Mouse (Mus musculus) layer of hippocampus, postnatal 25 days (tissue): ENCODE data around the gene Skil. TPM values are rescaled to one million over a fixed set of nuclear protein-coding genes. Genes with fewer than 3 reads are reported as not detected.
A peak's percentile ranks its signal among the peaks of the same experiment; 100 is the strongest.

ENCODE experiments used
- DNase-seq, 2 experiments: peaks; one replicate each; pipeline ENCODE4 v3.0.0; 2022; ENCODE audit warnings: mixed read lengths in 2 of 2, low spot score in 1 of 2; ENCODE audit errors: extremely low spot score in 1 of 2
- total RNA-seq, 2 experiments: library from RNA; stranded (reverse); gene quantifications; 2 replicates each; pipeline ENCODE4 v1.2.3; 2021

Skil gene
- total RNA-seq, result 10 to 100 TPM; 67.6 to 70.0 TPM

GRCm38 (mm10) chr3:31094531-31095178 is at the start of gene Skil:
TSS of gene Skil (plus strand) at chr3:31095058.
- DNase-seq, result peak; percentile 78 to 83

GRCm38 (mm10) chr3:31047263-31047662 is 47.6 kb upstream of the Skil start:
- DNase-seq, result no peak

- DNase-seq, result no peak
Observed at GRCm38 (mm10) chr3:31049087-31049486, 45.8 kb upstream of the Skil start.

DNA sequence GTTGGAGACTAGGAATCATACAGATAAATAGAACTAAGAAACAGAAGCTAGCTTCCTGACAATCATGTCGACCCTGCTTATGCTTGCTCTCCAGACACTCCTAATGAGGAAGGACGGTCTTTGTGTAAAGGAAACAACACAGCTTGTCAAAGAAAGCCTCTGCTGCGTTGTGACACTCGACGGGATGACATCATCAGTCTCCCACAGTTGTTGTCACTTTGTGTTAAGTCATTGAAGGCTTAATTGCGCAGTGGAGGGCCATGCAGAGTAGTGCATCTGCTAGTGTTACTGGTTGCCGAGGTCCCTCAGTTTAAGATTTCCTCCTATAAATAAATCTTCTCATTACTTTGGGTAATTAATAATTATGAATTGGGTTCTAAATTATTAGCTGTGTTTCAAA is 44.5 kb upstream of the Skil start:
- DNase-seq, result no peak

DNA sequence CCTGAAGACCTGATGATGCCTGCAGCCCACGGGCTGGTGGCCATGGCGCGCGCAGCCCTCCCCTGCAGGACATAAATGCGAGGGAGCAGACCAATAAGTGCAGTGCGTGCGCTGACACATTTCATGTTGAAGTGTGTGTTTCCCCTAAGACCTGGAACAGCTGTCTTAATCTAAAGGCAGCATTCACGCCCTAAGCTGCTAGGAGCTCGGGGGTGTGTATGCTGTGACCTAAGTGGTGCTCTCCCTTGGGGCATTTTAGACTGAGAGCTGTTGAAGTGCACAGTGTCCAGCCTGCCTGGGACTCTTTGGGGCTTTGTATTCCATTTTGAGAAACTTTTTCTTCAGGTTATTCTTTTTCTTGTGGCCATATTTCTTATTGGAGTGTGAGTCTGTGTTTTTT is 43.1 kb upstream of the Skil start:
- no peak for DNase-seq

GRCm38 (mm10) chr3:31053191-31053590 is 41.7 kb upstream of the Skil start:
- DNase-seq, result no peak

DNA sequence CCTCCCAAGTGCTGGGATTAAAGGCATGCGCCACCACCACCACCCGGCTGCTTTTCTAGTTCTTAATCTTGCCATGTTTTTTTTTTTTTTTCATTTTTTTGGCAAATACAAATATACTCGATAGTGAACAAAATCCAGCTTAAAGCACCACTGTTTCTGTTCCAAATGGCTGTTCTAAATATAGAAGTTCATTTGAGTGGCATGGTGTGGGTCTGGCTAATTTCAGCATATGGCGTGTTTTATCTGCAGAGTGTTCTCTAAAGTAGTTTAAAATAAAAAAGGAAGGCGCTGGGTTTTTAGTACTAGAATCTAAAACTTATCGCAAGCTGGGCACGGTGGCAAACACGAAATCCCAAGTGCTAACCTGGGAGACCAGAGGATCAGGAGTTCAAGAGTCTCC is 40.0 kb upstream of the Skil start:
- no peak for DNase-seq

DNA sequence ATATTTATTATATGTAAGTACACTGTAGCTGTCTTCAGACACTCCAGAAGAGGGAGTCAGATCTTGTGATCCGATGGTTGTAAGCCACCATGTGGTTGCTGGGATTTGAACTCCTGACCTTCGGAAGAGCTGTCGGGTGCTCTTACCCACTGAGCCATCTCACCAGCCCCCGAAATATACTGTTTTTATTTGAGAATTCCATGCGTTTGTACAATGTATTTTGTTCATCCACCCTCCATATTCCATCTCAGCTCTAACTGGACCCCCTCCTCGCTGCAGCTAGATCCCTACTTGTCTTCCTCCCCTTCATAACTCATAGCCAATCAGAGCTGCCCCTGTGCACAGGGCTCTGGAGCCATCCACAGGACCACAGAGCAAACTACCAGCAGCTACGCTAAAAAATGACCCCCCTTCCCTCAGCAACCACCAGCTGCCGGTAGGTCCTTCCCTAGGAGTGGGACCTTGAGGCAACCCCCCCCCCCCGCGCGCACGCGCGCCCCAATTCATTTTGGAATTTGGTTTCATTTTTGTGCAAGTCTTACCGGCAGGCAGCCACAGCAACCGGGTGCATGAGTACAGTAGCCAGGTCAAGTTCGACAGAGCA is 38.7 kb upstream of the Skil start:
- DNase-seq, result no peak

DNA sequence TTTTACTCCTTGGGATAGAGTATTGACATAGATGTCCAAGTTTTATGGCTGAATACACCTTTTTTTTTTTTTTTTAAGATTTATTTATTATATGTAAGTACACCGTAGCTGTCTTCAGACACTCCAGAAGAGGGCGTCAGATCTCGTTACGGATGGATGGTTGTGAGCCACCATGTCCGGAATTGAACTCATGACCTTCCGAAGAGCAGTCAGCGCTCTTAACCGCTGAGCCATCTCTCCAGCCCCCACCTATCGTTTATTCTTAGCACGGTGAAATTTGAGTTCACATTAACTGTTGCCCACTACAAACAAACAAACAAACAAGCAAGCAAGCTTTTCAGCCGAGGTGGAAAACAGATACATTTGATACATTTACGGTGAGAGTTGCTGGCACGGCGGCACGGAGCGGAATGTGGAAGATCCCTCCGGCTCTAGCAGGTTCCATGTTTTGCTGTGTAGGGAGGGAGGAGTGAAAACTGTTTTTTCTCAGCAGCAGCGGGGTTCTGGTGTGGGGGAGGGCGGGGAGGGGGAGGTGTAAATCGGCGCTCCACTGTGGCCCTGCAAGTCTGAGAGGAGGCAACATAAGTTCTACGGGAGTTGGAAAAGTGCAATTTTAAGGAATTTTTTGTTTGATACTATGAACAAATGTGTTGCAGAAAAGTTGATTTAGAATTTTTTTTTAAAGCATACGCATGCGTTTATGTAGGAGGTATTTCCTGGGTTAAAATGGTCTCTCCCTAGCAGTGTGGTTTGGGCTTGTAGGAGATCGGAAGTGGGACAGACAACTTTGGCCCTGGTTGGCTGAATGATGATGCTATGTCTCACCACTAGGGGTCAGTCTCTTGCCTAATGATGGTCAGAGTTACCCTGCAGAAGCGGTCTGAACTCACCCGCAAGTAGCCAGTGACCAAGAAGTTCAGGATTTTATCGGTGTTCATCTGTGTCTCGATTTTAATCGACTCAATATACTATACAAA is 37.9 kb upstream of the Skil start:
- DNase-seq, result peak; percentile 21 to 56

GRCm38 (mm10) chr3:31060745-31061102 is 34.1 kb upstream of the Skil start:
- DNase-seq, result no peak

DNA sequence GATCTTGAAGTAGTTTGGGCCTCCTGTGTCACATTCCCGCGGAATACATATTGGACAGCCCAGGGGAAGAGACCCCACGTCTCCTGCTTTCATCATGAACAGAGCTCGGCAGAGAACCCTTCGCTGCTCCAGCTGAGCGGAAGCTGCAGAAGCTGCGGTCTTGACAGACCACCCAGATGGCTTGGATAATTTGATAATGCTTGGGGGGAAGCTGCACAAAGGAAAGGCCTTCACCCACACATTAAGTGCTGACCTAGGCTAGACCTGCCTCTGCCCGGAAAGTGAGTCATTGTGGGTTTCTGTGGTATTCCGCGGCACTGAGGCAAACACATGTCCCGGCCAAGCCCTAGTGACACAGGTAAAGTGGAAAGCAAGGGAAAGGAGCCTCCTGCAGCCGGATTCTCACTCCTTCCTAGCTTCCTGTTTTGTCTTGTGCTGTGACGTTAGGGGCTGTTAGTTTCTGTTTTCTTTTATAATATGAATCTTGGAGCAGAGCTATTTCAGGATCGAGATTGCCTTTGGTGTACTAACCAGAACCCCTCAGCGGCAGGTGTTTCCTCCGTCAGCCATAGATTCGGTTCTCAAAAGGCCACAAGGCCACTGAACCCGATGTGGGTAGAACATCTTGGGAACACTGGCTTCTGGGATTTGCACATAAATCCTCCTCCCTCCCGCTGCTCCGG is 33.6 kb upstream of the Skil start:
- no peak for DNase-seq

GRCm38 (mm10) chr3:31061786-31062120 is 33.1 kb upstream of the Skil start:
- no peak for DNase-seq

GRCm38 (mm10) chr3:31062325-31062724 is 32.5 kb upstream of the Skil start:
- DNase-seq, result no peak

- DNase-seq, result no peak
Observed at GRCm38 (mm10) chr3:31068482-31068881, 26.4 kb upstream of the Skil start.

- DNase-seq, result no peak
Observed at GRCm38 (mm10) chr3:31071804-31072203, 23.1 kb upstream of the Skil start.

- DNase-seq, result no peak
Observed at GRCm38 (mm10) chr3:31075808-31076207, 19.1 kb upstream of the Skil start.

- DNase-seq, result no peak
Observed at GRCm38 (mm10) chr3:31077068-31077703, 17.7 kb upstream of the Skil start.

- DNase-seq, result no peak
Observed at GRCm38 (mm10) chr3:31079450-31079849, 15.4 kb upstream of the Skil start.

- DNase-seq, result no peak
Observed at GRCm38 (mm10) chr3:31080791-31081502, 13.9 kb upstream of the Skil start.
